Mouse (Mus musculus): ENCODE measurements around the gene Chrm3. TPM values are rescaled to one million over a fixed set of nuclear protein-coding genes. Genes with fewer than 3 reads are reported as not detected.

Gene Chrm3
- polyA plus RNA-seq, 1 experiment from 2014 or later, result 0.53 TPM

- H3K4me2 ChIP-seq (ENCODE audit: low read depth, low read length), result no peak overlapping the region
- H3K9ac ChIP-seq (replicated peaks; ENCODE audit: low read length), result no peak overlapping the region
- H3K36me3 ChIP-seq (replicated peaks; ENCODE audit: control insufficient read depth, insufficient read depth, low read depth, low read length), result no peaks in the 10 kb centered on the region
- no peak overlapping the region for H3K4me3 ChIP-seq (ENCODE audit: low read depth, low read length)
- H3K4me1 ChIP-seq (ENCODE audit: control insufficient read depth, insufficient read depth, low read length), result no peaks in the 10 kb centered on the region
- ATAC-seq (replicated peaks; ENCODE audit: insufficient number of reproducible peaks, low FRiP score, low TSS enrichment, low read depth) (no peak), DNase-seq (ENCODE audit: low spot score) (no peak)
- no peak overlapping the region for H3K27ac ChIP-seq (replicated peaks; ENCODE audit: low read depth, low read length)
- H3K9me3 ChIP-seq (replicated peaks; ENCODE audit: control insufficient read depth, low read length), result no peaks in the 10 kb centered on the region
- no peaks in the 10 kb centered on the region for H3K27me3 ChIP-seq (ENCODE audit: control insufficient read depth, insufficient read depth, low read length)
Measured at GRCm38 (mm10) chr13:10163354-10163753, 197.3 kb downstream of the Chrm3 start.

DNA sequence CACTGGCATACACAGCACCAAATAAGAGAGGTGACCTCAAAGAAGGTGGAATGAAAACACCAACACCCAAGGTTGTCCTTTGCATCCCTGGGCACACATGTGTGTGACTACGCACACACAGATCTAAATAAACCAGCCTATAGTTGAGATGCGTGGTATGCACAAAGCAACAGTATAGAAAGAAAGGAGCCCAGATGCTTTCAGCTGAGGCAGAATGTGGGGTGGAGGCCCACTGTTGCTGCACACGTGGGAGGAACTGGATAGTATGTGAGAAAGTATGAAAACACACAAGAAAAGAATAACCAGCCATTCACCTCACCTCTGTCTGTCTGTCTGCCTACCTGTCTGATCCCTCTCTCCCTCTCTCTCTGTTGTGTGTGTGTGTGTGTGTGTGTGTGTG lies 203.2 kb downstream of the Chrm3 start:
- Histone ChIP-seq H3K9me3 (replicated peaks; ENCODE audit: control insufficient read depth, low read length) (no peaks in the 10 kb centered on the region), H3K4me2 (ENCODE audit: low read depth, low read length) (no peak overlapping the region), H3K9ac (replicated peaks; ENCODE audit: low read length) (no peak overlapping the region), H3K4me1 (ENCODE audit: control insufficient read depth, insufficient read depth, low read length) (no peaks in the 10 kb centered on the region), H3K27me3 (ENCODE audit: control insufficient read depth, insufficient read depth, low read length) (no peaks in the 10 kb centered on the region), H3K36me3 (replicated peaks; ENCODE audit: control insufficient read depth, insufficient read depth, low read depth, low read length) (no peaks in the 10 kb centered on the region), H3K27ac (replicated peaks; ENCODE audit: low read depth, low read length) (no peak overlapping the region), H3K4me3 (ENCODE audit: low read depth, low read length) (no peak overlapping the region)
- DNase-seq (ENCODE audit: low spot score), result no peak
- WGBS, result 79% methylated on average over 3 of the region's 3 CpGs
- no peak for ATAC-seq (replicated peaks; ENCODE audit: insufficient number of reproducible peaks, low FRiP score, low TSS enrichment, low read depth)

DNA sequence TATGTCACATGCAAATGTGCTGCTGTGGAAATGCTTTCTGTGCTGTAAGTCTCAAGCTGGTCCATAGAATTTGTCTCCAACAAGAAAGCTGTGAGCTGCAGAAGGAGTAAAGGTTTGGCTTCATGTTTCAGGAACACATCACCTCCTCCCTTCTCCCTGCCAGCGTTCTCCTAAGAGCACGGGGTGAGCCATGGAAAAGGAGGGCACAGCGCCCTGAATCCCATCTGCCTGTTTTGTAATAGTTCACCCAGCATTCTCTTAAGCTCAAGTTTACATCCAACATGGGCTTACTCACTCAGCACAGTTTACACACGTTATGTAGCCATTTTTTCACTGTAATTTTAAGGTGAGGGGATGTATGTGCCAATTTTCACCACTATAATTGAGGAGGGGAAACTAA lies 220.1 kb downstream of the Chrm3 start:
- H3K4me1 ChIP-seq (ENCODE audit: control insufficient read depth, insufficient read depth, low read length), result no peaks in the 10 kb centered on the region
- DNase-seq (ENCODE audit: low spot score), result no peak
- no peaks in the 10 kb centered on the region for H3K9me3 ChIP-seq (replicated peaks; ENCODE audit: control insufficient read depth, low read length)
- no peak overlapping the region for H3K9ac ChIP-seq (replicated peaks; ENCODE audit: low read length)
- H3K4me3 ChIP-seq (ENCODE audit: low read depth, low read length), result no peak overlapping the region
- H3K27me3 ChIP-seq (ENCODE audit: control insufficient read depth, insufficient read depth, low read length), result no peaks in the 10 kb centered on the region
- WGBS, result 79% methylated on average over 4 of the region's 4 CpGs
- ATAC-seq (replicated peaks; ENCODE audit: insufficient number of reproducible peaks, low FRiP score, low TSS enrichment, low read depth), result no peak
- no peaks in the 10 kb centered on the region for H3K36me3 ChIP-seq (replicated peaks; ENCODE audit: control insufficient read depth, insufficient read depth, low read depth, low read length)
- H3K4me2 ChIP-seq (ENCODE audit: low read depth, low read length), result no peak overlapping the region
- H3K27ac ChIP-seq (replicated peaks; ENCODE audit: low read depth, low read length), result no peak overlapping the region

DNA sequence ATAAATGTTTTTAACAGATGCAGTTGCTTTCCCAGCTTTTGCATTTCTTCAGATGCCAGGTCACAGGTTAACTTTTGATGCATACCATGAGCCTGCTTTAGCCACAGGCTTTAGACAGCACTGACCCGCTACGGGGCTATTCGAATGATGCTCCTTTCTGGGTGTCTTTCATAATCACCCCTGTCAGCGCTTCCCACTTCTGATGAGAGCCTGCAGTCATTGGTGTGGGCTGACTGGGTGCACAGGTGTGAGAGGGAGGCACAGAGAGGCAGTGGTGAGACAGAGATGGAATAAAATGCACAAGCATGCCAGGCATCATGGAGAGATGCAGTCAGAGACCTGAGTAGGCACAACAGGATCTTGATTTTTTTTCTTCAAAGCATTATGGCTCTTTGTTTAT lies 221.8 kb downstream of the Chrm3 start:
- WGBS, result 93% methylated on average over 4 of the region's 4 CpGs
- no peak for DNase-seq (ENCODE audit: low spot score)
- no peak overlapping the region for H3K4me2 ChIP-seq (ENCODE audit: low read depth, low read length)
- no peaks in the 10 kb centered on the region for H3K4me1 ChIP-seq (ENCODE audit: control insufficient read depth, insufficient read depth, low read length)
- no peak overlapping the region for H3K27ac ChIP-seq (replicated peaks; ENCODE audit: low read depth, low read length)
- ATAC-seq (replicated peaks; ENCODE audit: insufficient number of reproducible peaks, low FRiP score, low TSS enrichment, low read depth), result no peak
- no peaks in the 10 kb centered on the region for H3K9me3 ChIP-seq (replicated peaks; ENCODE audit: control insufficient read depth, low read length)
- no peaks in the 10 kb centered on the region for H3K27me3 ChIP-seq (ENCODE audit: control insufficient read depth, insufficient read depth, low read length)
- H3K4me3 ChIP-seq (ENCODE audit: low read depth, low read length), result no peak overlapping the region
- H3K36me3 ChIP-seq (replicated peaks; ENCODE audit: control insufficient read depth, insufficient read depth, low read depth, low read length), result no peaks in the 10 kb centered on the region
- H3K9ac ChIP-seq (replicated peaks; ENCODE audit: low read length), result no peak overlapping the region

- H3K27me3 ChIP-seq (ENCODE audit: control insufficient read depth, insufficient read depth, low read length), result no peaks in the 10 kb centered on the region
- DNase-seq (ENCODE audit: low spot score), result peak; percentile 76
- no peaks in the 10 kb centered on the region for H3K9me3 ChIP-seq (replicated peaks; ENCODE audit: control insufficient read depth, low read length)
Measured at GRCm38 (mm10) chr13:10131064-10131463, 229.6 kb downstream of the Chrm3 start.

DNA sequence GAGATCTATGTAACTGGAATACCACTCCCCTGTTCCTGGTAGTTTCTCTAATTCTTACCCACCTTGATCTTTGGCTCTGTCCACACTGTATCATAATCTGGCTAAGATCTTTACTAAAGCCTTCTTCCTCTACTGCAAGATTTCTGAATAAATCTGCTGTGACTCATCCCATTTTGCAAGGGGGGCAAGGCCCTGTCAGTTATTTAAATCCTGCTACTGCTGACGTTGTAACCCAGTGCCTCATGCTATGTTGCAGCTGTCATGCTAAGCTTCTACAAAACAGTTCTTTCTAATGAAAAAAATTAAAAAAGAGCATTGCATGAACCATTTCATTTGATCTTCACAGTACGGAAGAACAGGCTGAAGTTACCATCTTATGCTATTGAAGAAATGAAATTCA lies 248.4 kb downstream of the Chrm3 start:
- DNase-seq (ENCODE audit: low spot score), result no peak
- Histone ChIP-seq H3K9ac (replicated peaks; ENCODE audit: low read length) (no peak overlapping the region), H3K4me1 (ENCODE audit: control insufficient read depth, insufficient read depth, low read length) (no peaks in the 10 kb centered on the region), H3K9me3 (replicated peaks; ENCODE audit: control insufficient read depth, low read length) (no peaks in the 10 kb centered on the region), H3K27ac (replicated peaks; ENCODE audit: low read depth, low read length) (no peak overlapping the region), H3K27me3 (ENCODE audit: control insufficient read depth, insufficient read depth, low read length) (no peaks in the 10 kb centered on the region), H3K36me3 (replicated peaks; ENCODE audit: control insufficient read depth, insufficient read depth, low read depth, low read length) (no peaks in the 10 kb centered on the region), H3K4me2 (ENCODE audit: low read depth, low read length) (no peak overlapping the region), H3K4me3 (ENCODE audit: low read depth, low read length) (no peak overlapping the region)
- ATAC-seq (replicated peaks; ENCODE audit: insufficient number of reproducible peaks, low FRiP score, low TSS enrichment, low read depth), result no peak
- WGBS, result 75% methylated on average over 2 of the region's 2 CpGs

More at GRCm38 (mm10) chr13:10131064-10131463, 229.6 kb downstream of the Chrm3 start:
- H3K27ac ChIP-seq (replicated peaks; ENCODE audit: low read depth, low read length), result no peak overlapping the region
- no peaks in the 10 kb centered on the region for H3K4me1 ChIP-seq (ENCODE audit: control insufficient read depth, insufficient read depth, low read length)
- no peak overlapping the region for H3K4me3 ChIP-seq (ENCODE audit: low read depth, low read length)
- WGBS, result 27% methylated on average over 2 of the region's 2 CpGs
- H3K36me3 ChIP-seq (replicated peaks; ENCODE audit: control insufficient read depth, insufficient read depth, low read depth, low read length), result no peaks in the 10 kb centered on the region
- H3K4me2 ChIP-seq (ENCODE audit: low read depth, low read length), result no peak overlapping the region
- no peak for ATAC-seq (replicated peaks; ENCODE audit: insufficient number of reproducible peaks, low FRiP score, low TSS enrichment, low read depth)
- H3K9ac ChIP-seq (replicated peaks; ENCODE audit: low read length), result no peak overlapping the region

GRCm38 (mm10) chr13:10109542-10109941 lies 251.1 kb downstream of the Chrm3 start:
- no peaks in the 10 kb centered on the region for H3K27me3 ChIP-seq (ENCODE audit: control insufficient read depth, insufficient read depth, low read length)
- H3K9me3 ChIP-seq (replicated peaks; ENCODE audit: control insufficient read depth, low read length), result no peaks in the 10 kb centered on the region
- H3K4me3 ChIP-seq (ENCODE audit: low read depth, low read length), result no peak overlapping the region
- no peaks in the 10 kb centered on the region for H3K4me1 ChIP-seq (ENCODE audit: control insufficient read depth, insufficient read depth, low read length)
- no peak overlapping the region for H3K9ac ChIP-seq (replicated peaks; ENCODE audit: low read length)
- no peaks in the 10 kb centered on the region for H3K36me3 ChIP-seq (replicated peaks; ENCODE audit: control insufficient read depth, insufficient read depth, low read depth, low read length)
- H3K4me2 ChIP-seq (ENCODE audit: low read depth, low read length), result no peak overlapping the region
- ATAC-seq (replicated peaks; ENCODE audit: insufficient number of reproducible peaks, low FRiP score, low TSS enrichment, low read depth) (no peak), DNase-seq (ENCODE audit: low spot score) (no peak)
- 53% methylated on average over 1 of the region's 1 CpGs for WGBS
- H3K27ac ChIP-seq (replicated peaks; ENCODE audit: low read depth, low read length), result no peak overlapping the region

DNA sequence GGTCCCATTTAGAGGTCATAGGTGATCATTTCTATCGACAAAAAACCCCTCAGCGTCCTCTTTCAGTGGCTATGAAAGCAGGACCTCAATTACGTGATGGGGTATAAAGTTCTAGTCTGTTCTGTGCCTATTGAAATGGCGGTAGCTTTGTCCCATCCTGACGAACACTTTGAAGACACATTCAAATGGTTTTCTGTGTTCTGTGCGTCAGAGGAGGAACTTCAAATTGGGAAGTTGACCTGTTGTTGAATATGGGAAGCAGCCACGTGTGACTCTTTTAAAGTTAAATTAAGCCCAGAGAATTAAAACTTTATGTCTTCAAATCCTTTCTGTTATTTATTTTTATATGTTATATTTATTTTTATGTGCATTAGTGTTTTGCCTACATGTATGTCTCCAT lies 253.3 kb downstream of the Chrm3 start:
- DNase-seq (ENCODE audit: low spot score) (no peak), ATAC-seq (replicated peaks; ENCODE audit: insufficient number of reproducible peaks, low FRiP score, low TSS enrichment, low read depth) (no peak)
- H3K9ac ChIP-seq (replicated peaks; ENCODE audit: low read length), result no peak overlapping the region
- no peaks in the 10 kb centered on the region for H3K4me1 ChIP-seq (ENCODE audit: control insufficient read depth, insufficient read depth, low read length)
- no peaks in the 10 kb centered on the region for H3K36me3 ChIP-seq (replicated peaks; ENCODE audit: control insufficient read depth, insufficient read depth, low read depth, low read length)
- 81% methylated on average over 7 of the region's 7 CpGs for WGBS
- no peak overlapping the region for H3K4me2 ChIP-seq (ENCODE audit: low read depth, low read length)
- H3K4me3 ChIP-seq (ENCODE audit: low read depth, low read length), result no peak overlapping the region
- H3K27me3 ChIP-seq (ENCODE audit: control insufficient read depth, insufficient read depth, low read length), result no peaks in the 10 kb centered on the region
- no peak overlapping the region for H3K27ac ChIP-seq (replicated peaks; ENCODE audit: low read depth, low read length)
- H3K9me3 ChIP-seq (replicated peaks; ENCODE audit: control insufficient read depth, low read length), result no peaks in the 10 kb centered on the region
